Mouse (Mus musculus): ENCODE data around the gene Pias4.
"Not testable (repeated sequence)": the region's sequence is repeated elsewhere in the genome, so short reads cannot be mapped to it uniquely, and the experiment has no call there.

Gene Pias4

DNA sequence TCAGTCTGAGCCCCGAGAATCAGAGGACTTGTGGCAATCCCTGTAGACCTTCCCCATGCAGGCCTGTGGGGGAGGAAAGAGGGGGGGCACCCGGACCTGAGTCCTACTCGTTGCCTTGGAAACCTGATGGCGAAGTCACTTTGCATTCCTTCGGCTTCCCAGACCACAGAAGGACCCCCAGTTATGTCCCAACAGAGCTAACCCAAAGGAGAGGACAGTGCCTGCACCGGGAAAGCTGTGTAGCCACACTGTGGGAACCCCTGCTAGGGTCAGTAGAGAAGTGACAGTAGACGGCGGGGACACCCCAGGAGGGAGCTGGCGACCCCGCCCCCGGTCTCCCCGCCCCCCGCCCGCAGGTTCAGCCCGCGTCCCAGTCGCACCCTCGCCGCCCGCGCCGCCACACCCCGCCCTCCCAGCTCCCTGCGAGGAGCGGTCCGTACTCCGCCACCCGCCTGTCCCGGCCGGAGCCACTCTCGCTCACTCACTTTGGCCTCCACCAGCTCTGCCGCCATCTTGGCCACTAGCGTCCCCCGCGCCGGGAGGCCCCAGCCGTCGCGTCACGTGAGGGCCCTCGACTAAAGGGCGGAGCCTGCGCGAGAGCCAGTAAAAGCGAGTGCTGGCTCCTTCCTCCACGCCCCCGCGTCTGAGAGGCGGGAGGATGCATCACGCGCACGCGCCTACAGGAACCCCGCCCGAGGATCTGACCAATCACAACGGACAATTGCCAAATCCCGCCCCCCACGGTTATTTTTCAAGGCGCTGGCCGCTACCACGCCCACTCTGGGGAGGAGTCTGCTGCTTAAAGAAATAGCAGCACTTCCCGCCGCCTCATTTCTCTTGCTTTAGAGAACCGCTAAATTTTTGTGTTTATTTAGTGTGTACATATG is at the start of gene Pias4:
Gene Pias4, minus strand, starts transcription at position 724 of the 887 bp plus-strand sequence.
- DNase-seq (ENCODE audit: extremely low read depth, low read depth, low spot score) = peak; percentile 73

DNA sequence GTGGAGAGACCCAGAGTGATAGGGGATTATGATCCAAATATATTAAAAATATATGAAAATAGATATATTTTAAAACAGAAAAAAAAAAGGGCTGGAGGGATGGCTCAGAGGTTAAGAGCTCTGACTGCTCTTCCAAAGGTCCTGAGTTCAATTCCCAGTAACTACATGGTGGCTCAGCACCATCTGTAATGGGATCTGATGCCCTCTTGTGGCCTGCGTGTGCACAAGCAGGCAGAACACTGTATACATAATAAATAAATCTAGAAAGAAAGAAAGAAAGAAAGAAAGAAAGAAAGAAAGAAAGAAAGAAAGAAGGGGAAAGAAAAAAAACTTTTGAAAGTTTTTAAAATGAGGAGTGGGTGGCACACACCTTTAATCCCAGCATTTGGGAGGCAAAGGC is 49.5 kb upstream of the Pias4 start:
- DNase-seq (ENCODE audit: extremely low read depth, low read depth, low spot score) = not testable (repeated sequence)

DNA sequence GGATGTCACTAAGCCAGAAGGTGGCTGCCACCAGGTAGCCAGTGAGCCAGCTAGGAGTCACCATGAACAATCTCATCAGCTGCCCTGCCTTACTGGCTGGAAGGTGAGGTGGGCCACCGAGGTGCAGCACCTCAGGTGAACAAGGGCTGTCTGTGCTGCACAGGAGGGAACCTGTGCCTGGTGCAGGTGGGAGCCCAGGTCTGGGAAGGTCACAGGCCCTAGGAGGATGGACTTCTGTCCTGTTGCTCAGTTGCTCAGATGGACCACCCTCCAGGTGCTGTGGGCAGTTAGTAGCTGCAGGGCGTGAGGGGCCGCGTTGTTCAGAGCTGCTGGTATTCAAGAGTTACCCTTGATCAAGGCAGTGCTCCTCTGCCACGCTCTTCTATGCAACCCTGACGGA is 49.1 kb upstream of the Pias4 start:
- no peak for DNase-seq (ENCODE audit: extremely low read depth, low read depth, low spot score)

DNA sequence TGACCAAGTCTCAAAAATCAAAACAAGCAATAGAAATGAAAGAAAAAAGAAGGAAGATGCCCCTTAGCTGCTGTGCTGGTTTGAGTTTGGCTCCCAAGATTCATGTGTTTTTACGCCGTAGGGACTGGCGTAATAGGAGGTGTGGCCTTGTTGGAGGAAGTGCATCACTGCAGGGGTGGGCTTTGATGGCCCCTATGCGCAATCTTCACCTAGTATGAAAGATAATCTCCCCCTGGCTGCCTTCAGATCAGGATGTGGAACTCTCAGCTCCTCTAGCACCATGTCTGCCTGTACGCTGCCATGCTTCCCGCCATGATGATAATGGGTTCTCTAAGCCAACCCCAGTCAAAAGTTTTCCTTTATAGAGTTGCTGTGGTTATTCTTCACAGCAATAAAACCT is 48.5 kb upstream of the Pias4 start:
- no peak for DNase-seq (ENCODE audit: extremely low read depth, low read depth, low spot score)

DNA sequence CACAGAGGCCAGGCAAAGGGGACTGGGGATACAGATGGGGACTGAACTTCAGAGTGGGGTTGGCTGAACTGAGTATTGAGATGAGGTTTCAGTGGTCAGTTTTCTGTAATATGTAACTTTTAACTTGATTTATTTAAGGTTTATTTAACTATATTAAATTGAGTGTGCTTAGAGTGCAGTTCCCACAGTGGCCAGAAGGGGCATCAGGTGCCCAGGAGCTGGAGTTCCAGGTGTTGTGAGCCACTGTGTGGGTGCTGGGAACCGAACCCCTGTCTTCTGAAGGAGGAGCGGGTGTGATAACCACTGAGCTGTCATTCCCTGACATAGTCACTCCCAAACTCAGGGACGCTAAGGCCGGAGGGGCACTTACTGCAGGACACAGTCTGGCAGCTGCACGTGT is 42.4 kb upstream of the Pias4 start:
- no peak for DNase-seq (ENCODE audit: extremely low read depth, low read depth, low spot score)

DNA sequence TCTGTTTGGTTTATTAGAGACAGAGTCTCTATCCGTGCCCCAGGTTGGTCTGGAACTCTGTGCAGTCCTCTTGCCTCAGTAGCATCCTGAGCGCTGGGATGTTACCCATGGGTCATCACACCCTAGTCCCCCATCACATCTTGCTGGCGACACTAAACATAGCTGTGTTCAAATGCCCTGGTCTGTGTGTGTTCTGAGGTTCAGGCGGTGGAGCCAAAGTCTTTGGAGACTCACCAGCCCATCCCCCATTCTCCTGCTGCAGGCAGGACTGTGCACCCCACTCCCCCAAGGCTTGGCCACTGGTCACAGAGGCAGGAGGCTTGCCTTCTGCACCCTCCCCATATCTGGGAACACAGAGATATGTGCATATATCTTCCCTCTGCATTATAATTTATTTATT is 36.4 kb upstream of the Pias4 start:
- DNase-seq (ENCODE audit: extremely low read depth, low read depth, low spot score) = no peak

DNA sequence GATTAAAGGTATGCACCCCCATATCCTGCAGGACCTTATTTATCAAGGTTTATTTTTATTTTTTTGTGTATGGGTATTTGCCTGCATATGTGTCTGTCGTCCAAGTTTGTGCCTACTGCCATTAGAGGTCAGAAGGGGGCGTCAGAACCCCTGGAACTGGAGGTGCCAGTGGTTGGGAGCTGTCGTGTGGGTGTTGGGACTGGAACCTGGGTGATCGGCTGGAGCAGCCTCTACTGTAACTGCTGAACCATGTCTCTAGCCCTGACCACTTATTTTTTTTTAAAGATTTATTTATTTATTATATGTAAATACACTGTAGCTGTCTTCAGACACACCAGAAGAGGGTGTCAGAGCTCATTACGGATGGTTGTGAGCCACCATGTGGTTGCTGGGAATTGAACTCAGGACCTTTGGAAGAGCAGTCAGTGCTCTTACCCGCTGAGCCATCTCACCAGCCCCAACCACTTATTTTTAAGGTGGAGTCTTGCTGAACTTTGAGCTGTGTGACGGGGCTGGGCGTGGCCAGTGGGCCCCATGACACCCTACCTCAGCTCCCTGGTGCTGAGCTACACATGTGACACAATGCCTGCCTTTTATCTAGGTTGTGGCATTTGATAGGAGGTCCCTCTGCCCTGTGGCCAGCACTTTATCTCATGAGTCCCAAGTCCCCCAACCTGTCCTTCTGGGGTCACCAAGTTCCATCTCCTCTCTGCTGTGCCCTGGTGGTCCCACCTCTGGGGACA is 35.4 kb upstream of the Pias4 start:
- no peak for DNase-seq (ENCODE audit: extremely low read depth, low read depth, low spot score)

DNA sequence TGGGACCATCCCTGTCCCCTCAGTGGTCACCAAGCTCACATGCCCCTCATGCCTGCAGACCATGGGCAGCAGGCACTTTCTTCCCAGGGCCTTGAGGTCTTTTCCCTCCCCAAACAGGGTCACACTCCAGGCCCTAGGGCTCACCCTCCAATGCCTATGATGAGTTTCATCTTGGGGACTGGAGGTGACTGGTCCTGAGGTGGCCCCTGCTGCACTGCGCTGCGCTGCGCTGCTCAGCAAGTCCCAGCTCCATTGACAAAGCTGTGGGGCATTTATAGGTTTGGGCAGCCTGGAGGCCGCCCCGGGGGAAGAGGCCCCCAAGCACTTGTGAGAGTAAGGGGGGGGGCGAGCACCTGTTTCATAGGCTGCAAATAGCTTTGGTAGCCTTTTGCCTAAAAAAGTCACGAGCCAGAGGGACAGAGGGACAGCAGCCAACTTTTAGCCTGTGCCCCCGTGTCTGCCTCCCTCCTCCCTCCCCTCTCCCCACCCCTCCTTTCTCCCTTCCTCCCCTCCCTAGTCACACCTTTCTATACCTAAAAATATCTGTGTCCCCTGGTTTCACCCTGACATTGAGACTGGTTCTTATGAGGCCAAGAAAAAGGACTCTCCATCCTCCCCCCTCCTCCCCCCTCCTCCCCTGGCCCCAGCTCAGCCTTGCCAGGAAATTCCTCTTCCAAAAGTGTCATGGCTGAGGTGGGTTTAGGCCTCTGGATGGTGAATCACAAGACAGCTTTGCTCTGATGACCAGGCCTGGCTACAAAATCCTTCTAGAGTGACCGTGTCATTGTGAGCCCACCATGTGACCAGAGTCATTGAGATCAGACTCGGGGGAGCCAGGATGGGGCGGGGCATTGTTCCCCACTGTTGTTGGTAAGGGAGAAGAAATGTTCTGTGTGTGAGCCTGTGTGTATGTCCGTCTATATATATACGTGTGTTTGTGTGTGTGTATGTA is 34.4 kb upstream of the Pias4 start, which contains the start of gene Nmrk2:
Gene Nmrk2, minus strand, starts transcription at position 245 of the 952 bp plus-strand sequence.
- no peak for DNase-seq (ENCODE audit: extremely low read depth, low read depth, low spot score)

DNA sequence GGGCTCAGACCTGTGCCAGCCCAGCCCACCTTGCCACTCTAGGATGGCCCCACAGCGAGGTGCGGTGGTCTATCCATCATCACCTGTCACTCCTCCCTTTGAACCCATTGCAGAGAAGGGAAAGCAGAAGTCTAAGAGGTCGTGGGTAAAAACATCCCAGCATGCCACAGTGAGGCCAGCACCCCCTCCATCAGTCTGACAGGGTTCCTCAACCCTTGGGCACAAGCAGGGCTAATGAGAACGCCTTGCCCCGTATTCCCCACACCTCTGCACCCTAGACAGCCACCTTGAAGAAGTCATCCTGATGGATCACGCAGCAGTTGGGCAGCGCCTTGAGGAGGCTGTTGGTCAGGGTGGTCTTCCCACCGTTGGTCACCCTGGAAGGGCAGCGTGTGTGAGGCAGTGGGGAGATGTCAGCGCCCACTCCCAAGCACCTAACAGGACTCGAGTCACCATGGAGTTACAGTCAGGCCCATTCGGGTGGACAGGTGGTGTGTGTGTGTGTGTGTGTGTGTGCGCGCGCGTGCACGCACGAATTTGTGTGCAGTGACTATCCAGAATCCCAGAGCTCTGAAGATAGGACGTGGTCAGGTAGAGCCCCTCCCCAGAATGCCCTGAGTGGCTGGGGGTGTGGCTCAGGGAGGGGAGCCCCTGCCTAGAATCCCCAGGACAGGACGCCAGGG is 33.0 kb upstream of the Pias4 start:
- no peak for DNase-seq (ENCODE audit: extremely low read depth, low read depth, low spot score)

DNA sequence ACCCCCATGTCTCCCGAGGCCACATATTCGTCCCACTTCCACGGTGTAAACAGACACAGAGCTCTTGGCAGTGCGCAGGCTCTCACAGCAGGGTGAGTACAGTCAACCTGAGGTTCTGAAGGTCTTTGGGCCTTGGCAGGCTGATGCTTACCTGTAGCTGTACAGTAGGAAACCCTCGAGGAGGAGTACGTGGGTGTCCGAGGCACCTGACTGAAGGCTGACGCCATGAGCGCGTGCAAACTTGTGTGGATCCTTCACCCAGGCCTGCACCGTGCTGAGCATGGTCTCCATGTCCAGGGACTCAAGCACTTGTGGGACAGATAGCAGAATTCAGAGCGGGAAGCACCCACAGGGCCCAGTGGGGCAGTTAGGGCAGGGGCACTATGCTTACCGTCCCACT is 32.4 kb upstream of the Pias4 start:
- DNase-seq (ENCODE audit: extremely low read depth, low read depth, low spot score) = no peak

DNA sequence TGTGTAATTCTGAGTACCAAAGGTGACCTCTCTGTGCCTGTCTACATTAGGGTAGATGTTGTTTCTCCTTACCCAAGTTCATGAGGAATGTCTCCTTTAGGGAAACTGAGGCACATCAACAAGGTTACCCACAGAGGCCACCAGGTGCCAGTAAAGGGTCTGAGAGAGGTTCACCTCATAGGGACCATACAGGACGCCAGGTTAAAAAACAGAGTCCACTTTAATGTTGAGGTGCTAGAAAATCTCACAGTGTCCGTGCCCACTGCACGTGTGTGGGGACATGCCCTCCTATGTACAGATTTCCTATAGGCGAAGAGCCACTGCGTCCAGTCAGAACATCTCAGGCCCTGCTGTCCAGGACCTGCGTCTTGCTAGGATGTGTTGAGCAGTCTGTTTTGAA is 31.3 kb upstream of the Pias4 start:
- DNase-seq (ENCODE audit: extremely low read depth, low read depth, low spot score) = no peak

DNA sequence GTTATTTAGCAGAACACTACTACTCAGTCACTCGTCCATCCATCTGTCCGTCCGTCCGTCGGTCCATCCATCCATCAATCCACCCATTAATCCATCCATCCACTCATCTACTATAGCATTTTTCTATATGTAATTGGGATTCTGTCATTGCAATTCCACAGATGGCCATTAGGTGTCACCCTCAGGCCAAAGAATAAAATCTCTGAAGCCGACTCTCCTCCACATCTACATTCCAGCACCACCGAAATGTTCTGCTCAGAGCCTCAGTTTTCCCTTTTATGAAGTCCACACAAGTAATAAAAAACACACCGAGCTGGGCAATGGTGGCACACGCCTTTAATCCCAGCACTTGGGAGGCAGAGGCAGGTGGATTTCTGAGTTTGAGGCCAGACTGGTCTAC is 30.5 kb upstream of the Pias4 start:
- no peak for DNase-seq (ENCODE audit: extremely low read depth, low read depth, low spot score)

DNA sequence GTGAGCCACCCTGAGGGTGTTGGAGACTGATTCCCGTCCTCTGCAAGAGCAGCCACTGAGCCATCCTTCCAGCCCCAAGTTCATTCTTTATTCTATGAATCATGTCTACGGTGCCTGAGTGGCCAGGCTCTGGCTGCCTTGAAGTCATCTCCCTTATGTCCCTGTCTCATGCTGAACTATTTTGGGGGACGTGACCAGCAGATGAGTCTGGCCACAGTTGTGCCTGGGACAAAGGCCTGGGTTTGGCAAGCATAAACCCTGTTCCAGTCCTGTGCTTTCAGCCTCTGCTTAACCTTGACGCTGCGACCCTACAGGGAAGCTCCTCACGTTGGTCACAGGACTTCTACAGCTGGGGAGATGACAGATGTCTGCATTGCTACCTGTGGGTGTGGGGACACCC is 29.6 kb upstream of the Pias4 start:
- DNase-seq (ENCODE audit: extremely low read depth, low read depth, low spot score) = no peak

DNA sequence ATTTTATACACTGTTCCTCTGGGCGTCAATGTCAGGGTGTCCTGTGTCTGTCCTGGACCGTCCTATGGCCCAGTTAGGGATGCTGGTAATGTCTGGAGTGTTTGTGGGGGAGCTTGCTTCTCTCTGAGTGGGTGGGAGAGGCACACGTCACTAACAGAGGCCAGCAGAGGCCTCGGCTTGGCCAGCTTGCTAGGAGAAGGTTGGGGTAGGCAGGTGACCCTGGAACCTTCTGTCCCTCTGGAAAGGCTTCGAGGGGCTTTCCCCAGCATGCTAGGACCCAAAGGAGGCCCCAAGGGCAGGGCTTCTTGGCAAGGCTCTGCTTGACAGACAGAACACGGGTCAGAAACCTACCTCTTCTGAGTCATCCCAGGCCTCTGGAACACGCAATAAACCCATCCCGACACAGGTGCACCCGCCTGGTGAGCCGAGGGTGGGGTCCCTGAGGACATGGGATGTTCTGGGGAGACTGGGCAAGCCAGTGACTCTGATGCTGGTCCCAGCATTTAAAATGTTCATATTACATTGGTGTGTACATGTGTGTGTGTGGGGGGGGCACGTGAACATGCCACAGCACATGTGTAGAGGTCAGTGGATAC is 28.8 kb upstream of the Pias4 start:
- no peak for DNase-seq (ENCODE audit: extremely low read depth, low read depth, low spot score)

DNA sequence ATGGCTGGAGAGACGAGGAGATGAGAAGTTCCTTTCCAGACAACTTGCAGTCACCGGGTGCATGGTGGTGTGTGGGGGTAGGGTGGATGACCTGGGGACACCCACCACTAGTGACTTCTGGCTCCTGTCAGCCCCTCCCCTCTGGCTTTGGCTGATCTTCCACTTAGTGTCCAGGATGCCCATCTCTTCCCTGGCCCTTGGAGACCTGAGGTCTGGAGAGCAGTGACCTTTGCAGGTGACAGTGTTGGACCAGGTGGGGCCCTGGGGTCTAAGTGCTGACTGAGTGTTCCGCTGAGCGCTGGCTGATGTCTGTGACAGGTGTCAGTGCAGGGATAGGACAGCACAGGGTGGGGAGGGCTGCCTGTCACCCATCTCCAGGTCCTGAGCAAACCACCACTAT is 27.6 kb upstream of the Pias4 start:
- DNase-seq (ENCODE audit: extremely low read depth, low read depth, low spot score) = no peak

DNA sequence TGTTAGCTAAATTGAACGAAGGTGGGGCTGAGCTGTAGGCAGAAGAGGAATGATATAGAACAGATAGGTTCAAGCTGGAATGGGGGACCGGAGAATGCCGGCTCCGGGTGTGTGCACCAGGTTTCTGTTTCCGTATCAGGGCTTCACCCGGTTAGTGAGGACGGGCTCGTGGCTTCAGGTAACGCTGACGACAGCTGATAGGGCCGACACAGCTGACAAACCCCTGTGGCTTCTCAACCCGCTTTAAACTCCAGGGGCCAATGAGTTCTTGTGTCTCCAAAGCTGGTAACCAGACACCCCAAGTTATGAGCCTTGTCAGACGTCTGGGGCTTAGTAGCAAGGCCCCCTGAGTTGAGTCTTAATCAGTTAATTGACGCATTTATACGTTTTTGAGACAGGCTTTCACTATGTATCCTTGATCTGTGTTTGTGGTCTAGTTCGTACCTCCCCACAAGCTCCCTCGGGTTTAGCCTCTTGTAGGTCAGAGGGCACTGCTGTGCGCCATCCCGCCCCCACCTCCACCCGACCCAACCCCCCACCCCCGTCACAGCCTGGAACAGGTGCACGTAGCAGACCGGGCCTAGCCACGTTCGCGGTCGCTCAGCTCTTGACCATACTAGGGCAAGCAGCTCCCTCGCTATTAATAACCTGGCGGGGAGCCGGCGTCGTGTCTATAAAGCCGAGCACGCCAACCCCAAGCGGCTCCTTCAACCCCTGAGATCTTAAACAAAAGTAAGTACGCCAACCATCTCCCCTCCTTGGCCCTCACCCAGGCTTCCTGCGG is 26.5 kb upstream of the Pias4 start:
- DNase-seq (ENCODE audit: extremely low read depth, low read depth, low spot score) = no peak

DNA sequence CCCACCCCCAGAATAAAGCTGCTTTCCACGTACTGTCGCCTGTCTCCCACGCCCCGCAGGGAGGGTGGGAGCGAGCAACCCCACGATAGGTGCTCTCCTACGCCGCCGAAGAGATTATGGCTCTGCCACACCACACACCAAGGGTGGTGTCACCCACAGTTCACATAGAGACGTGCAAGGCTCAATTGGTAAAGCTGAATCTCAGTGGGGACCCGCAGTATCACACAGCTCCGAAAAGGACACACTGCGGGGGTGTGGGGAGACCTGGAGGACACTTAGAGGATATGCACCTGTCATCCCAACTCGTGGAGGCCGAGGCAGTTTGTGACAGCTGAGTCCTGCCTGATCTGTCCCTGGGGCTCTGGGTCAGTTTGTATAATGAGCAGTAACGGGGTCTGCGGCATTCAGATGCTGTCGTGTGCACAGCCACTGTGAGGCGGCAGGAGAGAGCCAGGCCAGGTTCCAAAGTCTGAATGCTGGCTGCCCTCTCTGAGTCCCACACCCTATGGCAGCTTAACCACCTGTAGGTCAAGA is 25.3 kb upstream of the Pias4 start:
- DNase-seq (ENCODE audit: extremely low read depth, low read depth, low spot score) = no peak

DNA sequence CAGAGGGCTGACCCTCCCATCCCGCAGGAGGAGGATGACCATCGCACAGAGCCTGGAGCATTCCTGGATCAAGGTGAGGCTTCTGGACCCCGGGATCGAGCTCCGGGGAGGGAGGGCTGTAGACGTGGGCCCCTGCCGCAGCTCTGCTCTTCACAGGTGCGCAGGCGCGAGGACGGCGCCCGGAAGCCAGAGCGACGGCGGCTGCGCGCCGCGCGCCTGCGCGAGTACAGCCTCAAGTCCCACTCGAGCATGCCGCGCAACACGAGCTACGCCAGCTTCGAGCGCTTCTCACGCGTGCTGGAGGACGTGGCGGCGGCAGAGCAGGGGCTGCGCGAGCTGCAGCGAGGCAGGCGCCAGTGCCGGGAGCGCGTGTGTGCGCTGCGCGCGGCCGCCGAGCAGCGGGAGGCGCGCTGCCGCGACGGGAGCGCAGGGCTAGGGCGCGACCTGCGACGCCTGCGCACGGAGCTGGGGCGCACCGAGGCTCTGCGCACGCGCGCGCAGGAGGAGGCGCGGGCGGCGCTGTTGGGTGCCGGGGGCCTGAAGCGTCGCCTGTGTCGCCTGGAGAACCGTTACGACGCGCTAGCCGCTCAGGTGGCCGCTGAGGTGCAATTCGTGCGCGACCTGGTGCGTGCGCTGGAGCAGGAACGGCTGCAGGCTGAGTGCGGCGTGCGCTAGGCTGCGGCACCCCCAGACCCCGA is 24.7 kb upstream of the Pias4 start:
- DNase-seq (ENCODE audit: extremely low read depth, low read depth, low spot score) = no peak

Data from fat pad, adult 2 months (tissue).